Mouse (Mus musculus): Measurements from ENCODE around the gene Synrg. TPM values are rescaled to one million over a fixed set of nuclear protein-coding genes. Genes with fewer than 3 reads are reported as not detected.

Synrg gene
- polyA plus RNA-seq, 1 experiment from 2014 or later: 8.0 TPM

DNA sequence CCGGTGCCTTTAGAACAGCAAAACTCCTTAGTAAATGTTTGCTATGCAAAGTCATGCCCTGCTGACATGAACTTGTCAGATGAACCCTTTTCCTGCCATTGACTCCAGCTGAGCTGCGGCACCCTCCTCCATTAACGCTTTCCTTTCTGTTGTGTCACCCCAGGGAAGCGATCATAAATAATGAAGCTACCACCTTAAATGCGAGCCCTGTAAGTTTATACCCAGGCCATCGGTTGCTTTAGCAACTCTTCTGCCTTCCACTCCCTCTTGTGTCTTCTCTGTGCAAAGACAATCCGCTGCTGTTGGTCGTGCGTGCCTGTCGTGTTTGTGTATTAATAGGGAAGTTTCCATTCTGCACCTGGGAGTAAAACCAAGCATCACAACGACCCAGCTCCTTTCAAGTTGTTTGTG, 101.8 kb downstream of the Synrg start:
- Histone ChIP-seq H3K4me3 (ENCODE audit: low read depth, low read length) (no peak overlapping the region), H3K9me3 (replicated peaks; ENCODE audit: control insufficient read depth, low read length) (no peaks in the 10 kb centered on the region), H3K27me3 (ENCODE audit: control insufficient read depth, insufficient read depth, low read length) (peaks cover 6% of the 10 kb centered on the region; the same call in 1 of the 2 replicates), H3K9ac (replicated peaks; ENCODE audit: low read length) (no peak overlapping the region), H3K4me1 (ENCODE audit: control insufficient read depth, insufficient read depth, low read length) (no peaks in the 10 kb centered on the region), H3K4me2 (ENCODE audit: low read depth, low read length) (no peak overlapping the region), H3K27ac (replicated peaks; ENCODE audit: low read depth, low read length) (no peak overlapping the region), H3K36me3 (replicated peaks; ENCODE audit: control insufficient read depth, insufficient read depth, low read depth, low read length) (no peaks in the 10 kb centered on the region)
- no peak for ATAC-seq (replicated peaks; ENCODE audit: insufficient number of reproducible peaks, low FRiP score, low TSS enrichment, low read depth)
- WGBS: 5% methylated on average over 11 of the region's 11 CpGs
- peak; percentile 44 for DNase-seq (ENCODE audit: low spot score)

DNA sequence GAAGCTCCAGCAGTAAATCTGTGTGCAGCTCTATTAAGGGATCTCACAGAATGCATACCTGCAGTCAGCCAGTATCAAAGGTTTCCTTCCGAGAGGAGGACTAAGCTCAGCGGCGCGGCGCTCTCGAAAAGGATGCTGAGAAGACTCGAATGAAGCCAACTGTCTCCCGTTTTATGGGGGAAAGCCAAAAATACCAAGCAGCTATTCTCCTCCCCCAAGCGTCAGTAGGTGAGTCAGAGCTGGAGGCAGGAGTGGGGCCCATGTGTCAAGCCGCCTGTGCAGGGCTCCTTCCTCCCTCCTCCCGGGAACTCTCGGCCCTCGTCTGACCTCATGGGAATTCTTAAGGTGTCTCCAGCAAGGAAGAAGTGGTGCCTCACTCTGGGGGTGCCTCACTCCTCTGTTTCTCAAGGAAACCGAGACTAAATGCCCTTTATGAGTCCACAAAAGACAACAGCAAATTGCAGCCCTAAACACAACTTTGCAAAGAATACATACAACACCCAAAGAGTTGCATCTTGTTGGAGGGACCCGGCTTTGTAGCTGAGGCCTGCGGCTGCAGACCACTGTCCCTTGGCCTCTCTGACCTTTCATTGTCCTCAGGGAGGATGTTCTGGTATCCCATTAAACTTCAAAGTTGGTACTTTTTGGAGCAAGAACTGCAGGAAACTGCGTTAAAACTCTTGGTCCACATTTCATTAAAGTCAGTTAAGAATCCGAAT, 102.9 kb downstream of the Synrg start:
- Histone ChIP-seq H3K4me2 (ENCODE audit: low read depth, low read length) (peak overlapping the region; percentile 92; the same call in 1 of the 2 replicates), H3K4me1 (ENCODE audit: control insufficient read depth, insufficient read depth, low read length) (no peaks in the 10 kb centered on the region), H3K4me3 (ENCODE audit: low read depth, low read length) (peak overlapping the region; percentile 66), H3K27ac (replicated peaks; ENCODE audit: low read depth, low read length) (no peak overlapping the region), H3K27me3 (ENCODE audit: control insufficient read depth, insufficient read depth, low read length) (peaks cover 6% of the 10 kb centered on the region; the same call in 1 of the 2 replicates), H3K36me3 (replicated peaks; ENCODE audit: control insufficient read depth, insufficient read depth, low read depth, low read length) (no peaks in the 10 kb centered on the region), H3K9ac (replicated peaks; ENCODE audit: low read length) (no peak overlapping the region), H3K9me3 (replicated peaks; ENCODE audit: control insufficient read depth, low read length) (no peaks in the 10 kb centered on the region)
- ATAC-seq (replicated peaks; ENCODE audit: insufficient number of reproducible peaks, low FRiP score, low TSS enrichment, low read depth) (no peak), DNase-seq (ENCODE audit: low spot score) (peak; percentile 32)
- 6% methylated on average over 18 of the region's 18 CpGs for WGBS

DNA sequence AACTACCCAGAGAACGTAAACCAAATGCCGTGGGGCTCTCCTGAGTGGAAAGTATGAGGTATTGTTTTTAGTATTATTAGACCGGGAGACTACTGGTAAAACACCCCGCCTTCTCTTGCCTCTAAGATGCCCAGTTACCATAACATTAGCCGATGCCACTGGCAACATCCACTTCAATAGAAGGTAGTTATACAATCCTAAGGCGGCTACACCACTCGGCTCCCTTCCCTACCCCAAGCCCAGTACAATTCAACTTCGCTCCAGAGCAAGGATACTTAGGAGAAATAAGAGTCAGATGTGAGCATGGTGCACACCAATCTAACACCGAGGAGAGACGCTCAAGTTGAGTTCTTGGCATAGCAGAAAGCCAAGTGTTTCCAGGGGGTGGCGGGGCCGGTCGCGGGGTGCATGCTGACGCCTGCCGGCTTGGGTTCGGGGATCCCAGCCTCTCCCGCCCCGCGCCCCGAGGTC, 103.5 kb downstream of the Synrg start:
- Histone ChIP-seq H3K4me3 (ENCODE audit: low read depth, low read length) (peak overlapping the region; percentile 66), H3K27ac (replicated peaks; ENCODE audit: low read depth, low read length) (no peak overlapping the region), H3K36me3 (replicated peaks; ENCODE audit: control insufficient read depth, insufficient read depth, low read depth, low read length) (no peaks in the 10 kb centered on the region), H3K9ac (replicated peaks; ENCODE audit: low read length) (peak overlapping the region; percentile 73), H3K27me3 (ENCODE audit: control insufficient read depth, insufficient read depth, low read length) (peaks cover 6% of the 10 kb centered on the region; the same call in 1 of the 2 replicates), H3K4me2 (ENCODE audit: low read depth, low read length) (peak overlapping the region; percentile 92), H3K4me1 (ENCODE audit: control insufficient read depth, insufficient read depth, low read length) (no peaks in the 10 kb centered on the region), H3K9me3 (replicated peaks; ENCODE audit: control insufficient read depth, low read length) (no peaks in the 10 kb centered on the region)
- 3% methylated on average over 21 of the region's 21 CpGs for WGBS
- DNase-seq (ENCODE audit: low spot score) (peak; percentile 52), ATAC-seq (replicated peaks; ENCODE audit: insufficient number of reproducible peaks, low FRiP score, low TSS enrichment, low read depth) (peak; percentile 35; the same call in 1 of the 2 replicates)

DNA sequence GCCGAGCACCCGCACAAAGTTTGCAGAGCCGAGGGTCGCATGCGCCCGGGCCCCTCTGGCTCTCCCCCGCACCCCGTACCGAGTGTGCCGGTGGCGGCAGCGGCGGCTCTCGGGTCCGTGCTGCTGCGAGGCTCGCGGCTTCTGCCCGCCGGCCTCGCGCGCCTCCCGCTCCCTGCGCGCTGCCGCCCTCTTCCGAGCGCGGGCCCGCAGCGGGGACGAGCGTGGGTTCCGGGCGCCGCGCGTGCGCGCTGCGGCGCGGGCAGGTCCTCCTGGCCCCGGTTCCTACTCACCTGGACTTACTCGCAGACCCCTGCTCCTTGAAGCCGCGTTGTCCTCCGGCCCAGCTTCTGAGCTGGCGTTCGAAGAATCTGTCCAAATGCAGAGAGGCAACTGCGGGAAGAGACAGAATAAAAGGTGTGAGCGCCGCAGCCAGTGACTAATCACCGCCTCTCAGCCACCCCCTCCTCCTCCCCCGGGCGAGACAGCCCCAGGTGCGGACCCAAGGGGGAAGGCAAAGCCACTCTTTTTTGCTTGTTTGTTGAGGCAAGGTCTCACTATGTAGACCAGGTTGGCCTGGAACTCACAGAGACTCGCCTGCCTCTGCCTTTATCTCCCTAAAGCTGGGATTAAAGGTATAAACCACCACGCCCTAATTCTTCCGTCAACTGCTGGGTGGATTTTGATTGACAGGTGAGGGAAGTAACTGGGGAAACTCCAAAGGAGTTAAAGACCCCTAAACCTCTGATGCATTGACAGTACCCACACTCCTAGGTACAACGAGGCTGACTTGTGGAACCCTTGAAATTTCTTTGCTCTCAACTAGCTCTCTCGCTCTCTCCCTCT, 104.2 kb downstream of the Synrg start:
- H3K27me3 ChIP-seq (ENCODE audit: control insufficient read depth, insufficient read depth, low read length): peaks cover 6% of the 10 kb centered on the region; the same call in 1 of the 2 replicates

DNA sequence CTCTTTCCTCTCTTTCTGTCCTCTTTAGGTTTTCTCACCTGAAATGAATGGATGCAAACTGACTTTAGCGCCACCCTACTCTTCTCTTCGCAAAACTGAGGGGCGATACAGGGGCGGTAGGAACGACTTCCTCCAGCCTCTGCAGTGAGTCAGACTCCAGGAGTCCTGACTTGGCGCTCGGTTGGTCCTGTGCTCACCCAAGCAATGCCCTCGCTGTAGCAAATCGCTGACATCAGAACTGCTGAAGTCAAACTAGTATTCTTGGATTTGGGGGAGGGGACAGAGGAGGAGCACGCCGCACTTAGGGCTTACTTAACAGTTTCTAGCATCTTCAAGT, 104.8 kb downstream of the Synrg start, which contains the start of gene Dusp14:
Dusp14 (minus strand) TSS at position 228 of the 337 bp plus-strand sequence.
- Histone ChIP-seq H3K9ac (replicated peaks; ENCODE audit: low read length) (peak within 1 kb of the TSS; percentile 73), H3K4me3 (ENCODE audit: low read depth, low read length) (peak within 1 kb of the TSS; percentile 66), H3K4me2 (ENCODE audit: low read depth, low read length) (peak within 1 kb of the TSS; percentile 92), H3K27ac (replicated peaks; ENCODE audit: low read depth, low read length) (no peak within 1 kb of the TSS), H3K27me3 (ENCODE audit: control insufficient read depth, insufficient read depth, low read length) (peaks cover 6% of the 10 kb centered on the region; the same call in 1 of the 2 replicates), H3K4me1 (ENCODE audit: control insufficient read depth, insufficient read depth, low read length) (0 out of 2 replicates have a peak, but pooled peaks cover 3% of the 10 kb centered on the region), H3K36me3 (replicated peaks; ENCODE audit: control insufficient read depth, insufficient read depth, low read depth, low read length) (no peaks in the 10 kb centered on the region), H3K9me3 (replicated peaks; ENCODE audit: control insufficient read depth, low read length) (no peaks in the 10 kb centered on the region)
- DNase-seq (ENCODE audit: low spot score) (peak; percentile 8), ATAC-seq (replicated peaks; ENCODE audit: insufficient number of reproducible peaks, low FRiP score, low TSS enrichment, low read depth) (no peak)
- 12% methylated on average over 11 of the region's 11 CpGs for WGBS

More for the DNA sequence above, 104.2 kb downstream of the Synrg start:
- H3K36me3 ChIP-seq (replicated peaks; ENCODE audit: control insufficient read depth, insufficient read depth, low read depth, low read length): no peaks in the 10 kb centered on the region
- 0 out of 2 replicates have a peak, but pooled peaks have one; percentile 51 for ATAC-seq (replicated peaks; ENCODE audit: insufficient number of reproducible peaks, low FRiP score, low TSS enrichment, low read depth)
- no peaks in the 10 kb centered on the region for H3K9me3 ChIP-seq (replicated peaks; ENCODE audit: control insufficient read depth, low read length)
- WGBS: 4% methylated on average over 55 of the region's 63 CpGs
- no peak overlapping the region for H3K27ac ChIP-seq (replicated peaks; ENCODE audit: low read depth, low read length)
- H3K4me2 ChIP-seq (ENCODE audit: low read depth, low read length): peak overlapping the region; percentile 92
- H3K9ac ChIP-seq (replicated peaks; ENCODE audit: low read length): peak overlapping the region; percentile 73
- 0 out of 2 replicates have a peak, but pooled peaks cover under 1% of the 10 kb centered on the region for H3K4me1 ChIP-seq (ENCODE audit: control insufficient read depth, insufficient read depth, low read length)
- peak; percentile 69 for DNase-seq (ENCODE audit: low spot score)
- H3K4me3 ChIP-seq (ENCODE audit: low read depth, low read length): peak overlapping the region; percentile 66

DNA sequence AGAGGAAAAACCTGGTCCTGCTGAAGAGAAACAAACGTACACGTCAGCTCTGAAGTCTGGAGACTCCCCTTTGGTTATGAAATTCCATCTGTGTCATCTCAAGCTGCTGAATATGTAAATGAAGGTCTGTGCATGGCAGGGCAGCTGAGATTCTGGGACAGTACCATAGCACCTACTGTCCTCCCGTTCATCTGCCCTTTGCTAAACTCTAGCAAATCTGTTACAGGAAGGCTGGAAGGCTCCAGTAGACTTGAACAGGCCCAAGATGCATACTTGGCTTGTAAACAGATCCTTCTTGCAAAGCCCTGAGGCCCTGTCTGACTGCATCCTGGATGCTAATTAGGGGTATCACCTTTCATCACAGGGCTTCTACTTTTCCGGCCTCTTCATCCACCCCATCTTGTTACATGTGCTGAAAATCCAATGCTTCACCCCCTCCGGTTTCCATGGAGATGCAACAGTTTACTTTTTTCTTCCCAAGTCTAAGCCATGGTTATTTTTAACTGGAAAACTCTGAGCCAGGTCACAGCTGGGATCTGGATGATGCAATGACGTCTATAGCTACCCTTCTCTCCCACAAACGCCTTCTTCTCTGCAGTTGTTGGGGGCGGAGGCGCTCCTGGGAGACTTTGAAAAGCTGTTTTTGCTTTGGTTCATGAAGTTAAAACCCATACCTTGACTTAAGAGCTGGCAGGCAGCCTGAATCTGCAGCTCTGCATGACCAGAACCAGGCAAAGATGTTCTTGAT, 108.8 kb downstream of the Synrg start:
- DNase-seq (ENCODE audit: low spot score) (peak; percentile 72), ATAC-seq (replicated peaks; ENCODE audit: insufficient number of reproducible peaks, low FRiP score, low TSS enrichment, low read depth) (peak; percentile 46; the same call in 1 of the 2 replicates)
- H3K27me3 ChIP-seq (ENCODE audit: control insufficient read depth, insufficient read depth, low read length): peaks cover 4% of the 10 kb centered on the region; the same call in 1 of the 2 replicates
- no peaks in the 10 kb centered on the region for H3K9me3 ChIP-seq (replicated peaks; ENCODE audit: control insufficient read depth, low read length)
- H3K9ac ChIP-seq (replicated peaks; ENCODE audit: low read length): no peak overlapping the region
- H3K4me1 ChIP-seq (ENCODE audit: control insufficient read depth, insufficient read depth, low read length): 0 out of 2 replicates have a peak, but pooled peaks cover 3% of the 10 kb centered on the region
- 34% methylated on average over 9 of the region's 9 CpGs for WGBS
- H3K36me3 ChIP-seq (replicated peaks; ENCODE audit: control insufficient read depth, insufficient read depth, low read depth, low read length): no peaks in the 10 kb centered on the region
- H3K4me2 ChIP-seq (ENCODE audit: low read depth, low read length): no peak overlapping the region
- H3K4me3 ChIP-seq (ENCODE audit: low read depth, low read length): no peak overlapping the region
- H3K27ac ChIP-seq (replicated peaks; ENCODE audit: low read depth, low read length): no peak overlapping the region; the same call in 1 of the 2 replicates
